Mouse (Mus musculus): ENCODE measurements around the gene Poc1a.

Poc1a gene

DNA sequence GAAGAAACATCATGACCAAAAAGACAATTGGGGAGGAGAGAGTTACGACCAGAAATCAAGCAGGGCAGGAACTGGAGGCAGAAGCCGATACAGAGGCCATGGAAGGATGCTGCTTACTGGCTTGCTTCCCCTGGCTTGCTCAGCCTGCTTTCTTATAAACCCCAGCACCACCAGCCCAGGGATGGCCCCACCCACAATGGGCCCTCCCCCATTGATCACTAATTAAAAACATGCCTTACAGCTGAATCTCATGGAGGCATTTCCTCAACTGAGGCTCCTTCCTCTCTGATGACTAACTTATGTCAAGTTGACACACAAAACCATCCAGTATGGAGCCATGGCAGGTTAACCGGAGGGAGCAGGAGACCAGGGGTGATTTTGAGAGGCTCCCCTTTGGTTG is 118.9 kb downstream of the Poc1a start:
- DNase-seq (ENCODE audit: low read depth, low spot score): no peak

Data from forelimb bud, embryonic 11.5 days (tissue).